Mouse (Mus musculus) left cerebral cortex, adult 9 months (tissue): Measurements from ENCODE around the gene Zfp697.

ENCODE experiments used
- DNase-seq, 2 experiments: peaks; one replicate each; pipeline ENCODE4 v3.0.0; 2022; ENCODE audit warnings: low spot score in 2 of 2

The Zfp697 gene

DNA sequence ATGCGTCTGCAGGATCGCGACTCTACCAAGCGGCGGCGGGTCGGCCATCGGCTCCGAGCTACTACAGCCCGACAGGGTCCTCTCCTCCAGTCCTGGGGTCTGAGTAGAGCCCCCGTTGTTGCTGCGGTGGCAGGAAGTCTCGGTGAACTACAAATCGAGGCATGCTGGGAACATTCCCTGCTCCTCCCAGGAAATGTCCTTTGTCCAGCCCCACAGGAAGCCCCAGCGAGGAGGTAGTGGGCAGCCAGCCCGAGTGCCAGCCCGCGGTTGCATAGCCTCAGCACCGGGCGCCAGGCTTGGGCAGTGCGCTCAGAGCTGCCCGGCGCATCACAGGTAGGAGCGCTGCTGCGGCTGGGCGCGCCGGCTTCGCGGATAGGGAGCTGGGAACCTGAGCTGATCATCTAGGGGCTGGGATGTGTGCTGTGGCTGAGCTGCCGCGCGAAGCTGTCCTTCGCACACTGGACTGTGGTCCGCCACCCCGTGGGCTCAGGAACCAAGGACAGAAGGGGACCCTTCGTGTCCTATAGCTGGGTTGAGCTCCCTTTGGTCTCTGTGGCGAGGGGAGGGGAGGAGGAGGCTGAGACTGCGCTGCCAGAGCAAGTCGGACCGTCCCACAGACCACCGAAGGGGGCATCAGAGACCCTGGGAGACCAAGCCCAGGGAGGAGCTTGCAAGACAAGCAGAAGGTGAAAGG is at the start of gene Zfp697:
Gene Zfp697 (plus strand): TSS at position 216 of the 694 bp plus-strand sequence.
- DNase-seq = peak in 1 of 2 experiments; percentile 85

DNA sequence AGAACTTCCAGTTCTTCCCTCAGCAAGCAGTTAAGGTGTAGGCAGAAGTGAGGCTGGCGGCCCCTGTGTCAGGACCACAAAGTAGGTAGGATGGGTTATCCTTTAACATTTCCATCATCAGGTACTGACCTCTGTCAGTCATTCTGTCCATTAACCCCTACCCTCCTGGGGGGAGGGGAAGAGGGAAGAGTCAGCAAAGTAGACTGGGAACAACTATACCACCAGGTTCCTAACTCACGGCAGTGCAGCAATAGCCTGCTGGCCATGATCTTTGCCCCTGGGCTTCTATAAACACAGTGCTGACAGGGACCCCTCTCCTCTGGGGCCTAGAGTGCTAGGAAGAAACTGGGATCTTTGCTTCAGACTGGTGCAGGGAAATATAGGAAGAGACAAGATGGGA is 48.3 kb upstream of the Zfp697 start:
- no peak for DNase-seq

- no peak for DNase-seq
Observed at GRCm38 (mm10) chr3:98335331-98335730, 46.9 kb upstream of the Zfp697 start.

- no peak for DNase-seq
Observed at GRCm38 (mm10) chr3:98335886-98336285, 46.4 kb upstream of the Zfp697 start.

- no peak for DNase-seq
Observed at GRCm38 (mm10) chr3:98336661-98337654, 45.3 kb upstream of the Zfp697 start.

GRCm38 (mm10) chr3:98338584-98339041 is 43.6 kb upstream of the Zfp697 start:
- peak in 1 of 2 experiments; percentile 46 for DNase-seq

GRCm38 (mm10) chr3:98339097-98339705 is 43.1 kb upstream of the Zfp697 start:
- DNase-seq = peak in 1 of 2 experiments; percentile 46

GRCm38 (mm10) chr3:98339706-98340109 is 42.6 kb upstream of the Zfp697 start, which contains the start of gene Phgdh:
Gene Phgdh (minus strand): TSS chr3:98339990.
- peak in 1 of 2 experiments; percentile 43 for DNase-seq

DNA sequence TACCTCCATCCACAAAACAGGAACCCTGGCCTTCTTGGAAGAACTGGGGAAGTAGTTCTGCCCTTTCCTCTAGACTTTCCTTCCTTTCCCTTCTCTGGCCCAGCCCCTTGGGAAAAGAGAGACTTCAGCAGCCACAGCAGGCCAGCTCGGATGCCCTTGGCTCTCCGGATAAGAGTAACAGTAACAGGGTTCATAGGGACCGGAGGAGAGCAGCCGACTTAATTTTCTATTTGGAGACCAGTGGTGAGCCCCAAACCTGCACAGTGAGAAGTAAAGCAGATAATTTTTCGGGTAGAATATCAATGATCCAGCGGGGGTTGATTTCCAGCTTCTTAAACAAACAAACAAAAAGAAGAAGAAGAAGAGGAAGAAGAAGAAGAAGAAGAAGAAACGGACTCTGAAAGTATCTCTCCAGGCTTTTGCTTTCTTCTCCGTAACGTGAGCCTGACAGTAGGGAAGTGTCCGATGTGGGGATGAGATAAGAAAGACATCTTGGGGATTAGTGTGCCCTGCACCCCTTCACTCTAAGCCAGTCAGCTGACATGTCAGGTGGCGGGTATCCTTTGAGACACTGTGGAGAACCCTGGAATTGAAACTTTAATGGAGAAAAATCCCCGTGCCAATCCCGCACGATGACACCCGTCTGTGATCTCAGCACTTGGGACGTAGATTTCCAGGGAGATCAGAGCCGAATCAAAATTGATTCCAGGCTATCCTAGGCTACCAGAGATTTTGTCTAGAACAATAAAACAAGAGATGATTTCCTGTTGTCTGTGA is 41.3 kb upstream of the Zfp697 start:
- no peak for DNase-seq

DNA sequence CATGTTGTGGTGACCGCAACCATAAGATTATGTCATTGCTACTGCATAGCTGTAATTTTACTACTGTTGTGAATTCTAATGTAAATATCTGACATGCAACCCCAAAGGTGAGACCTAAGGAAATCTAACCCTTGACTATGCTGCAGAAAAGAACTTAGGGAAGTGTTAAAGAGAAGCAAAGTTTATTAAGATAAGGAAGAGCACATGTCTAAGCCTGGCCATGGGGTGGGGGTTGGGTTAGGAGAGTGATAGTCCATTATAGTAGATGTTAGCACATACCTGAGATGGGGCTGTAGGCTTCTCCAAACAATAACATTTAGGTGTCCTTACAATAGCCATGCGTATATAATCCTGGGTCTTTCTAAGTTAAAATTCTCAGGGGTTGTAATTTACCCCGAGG is 39.0 kb upstream of the Zfp697 start:
- DNase-seq = no peak

DNA sequence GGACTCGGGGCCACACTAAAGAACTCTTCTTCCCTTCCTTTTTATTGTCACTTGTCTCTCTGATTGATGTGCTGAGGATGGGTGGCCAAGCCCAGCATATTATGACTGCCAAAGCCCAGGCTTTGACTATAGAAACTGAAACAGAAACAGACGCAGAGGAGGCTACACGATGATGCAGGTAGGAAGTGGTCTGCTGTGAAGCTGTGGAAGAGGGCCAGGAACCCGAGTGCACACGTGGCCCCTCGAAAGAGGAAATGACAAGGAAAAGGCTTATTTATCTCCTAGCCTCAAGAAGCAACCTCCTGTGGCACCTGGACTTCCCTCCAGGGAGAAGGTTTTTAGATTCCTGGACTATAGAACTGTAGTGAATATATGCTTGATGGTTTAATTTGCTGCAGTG is 34.2 kb upstream of the Zfp697 start:
- no peak for DNase-seq

DNA sequence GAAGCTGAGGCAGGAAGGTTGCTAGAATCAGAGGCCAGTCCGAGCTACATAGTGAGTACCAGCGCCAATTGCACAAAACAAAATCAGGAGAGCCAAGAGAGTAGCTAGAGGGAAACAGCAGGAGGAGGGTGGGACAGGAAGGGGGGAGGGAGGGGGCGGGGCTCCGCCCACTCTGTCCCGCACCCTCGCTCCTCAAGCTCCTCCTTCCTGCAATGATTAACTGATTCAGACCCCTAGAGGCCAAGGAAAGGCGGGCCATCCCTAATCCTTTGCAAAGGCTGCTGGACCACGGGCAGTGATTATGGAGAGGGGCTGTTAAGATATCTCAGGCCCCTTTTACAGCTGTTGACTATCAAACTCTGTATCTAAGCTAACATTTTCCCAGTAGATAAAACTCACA is 33.6 kb upstream of the Zfp697 start:
- DNase-seq = no peak

DNA sequence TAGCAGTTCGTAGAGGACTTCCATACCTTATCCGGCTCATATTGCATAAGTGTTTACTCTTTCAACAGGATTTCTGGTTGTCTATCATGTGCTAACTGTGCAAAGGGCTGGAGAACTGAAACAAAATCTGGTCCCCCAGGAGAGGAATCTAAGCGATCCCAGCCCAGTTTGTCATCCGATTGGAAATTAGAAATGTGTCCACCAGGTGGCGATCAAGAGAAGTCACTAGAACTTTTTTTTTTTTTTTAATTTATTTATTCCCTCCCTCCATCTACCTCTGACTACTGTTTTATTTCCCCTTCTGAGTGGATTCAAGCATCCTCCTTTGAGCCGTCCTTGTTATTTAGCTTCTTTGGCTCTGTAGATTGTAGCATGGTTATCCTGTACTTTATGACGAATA is 28.4 kb upstream of the Zfp697 start:
- peak in 1 of 2 experiments; percentile 85 for DNase-seq

- no peak for DNase-seq
Observed at GRCm38 (mm10) chr3:98355344-98356025, 26.8 kb upstream of the Zfp697 start.

DNA sequence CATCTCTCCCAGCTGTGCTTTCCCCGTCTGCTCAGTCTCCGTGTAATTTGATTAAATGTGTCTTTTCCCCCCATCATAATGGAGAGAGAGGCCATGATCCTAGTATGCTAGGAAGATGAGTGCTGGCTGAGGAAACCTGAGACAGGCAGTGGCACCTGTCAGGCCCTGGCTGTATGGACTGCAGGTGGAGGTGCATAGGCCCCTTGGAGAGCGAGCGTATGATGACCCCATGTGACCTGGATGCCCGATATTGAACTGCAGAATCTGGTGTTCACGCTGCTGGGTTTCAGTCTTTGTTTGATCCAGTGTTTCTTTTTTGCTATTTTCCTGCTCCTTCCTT is 26.3 kb upstream of the Zfp697 start:
- DNase-seq = no peak

DNA sequence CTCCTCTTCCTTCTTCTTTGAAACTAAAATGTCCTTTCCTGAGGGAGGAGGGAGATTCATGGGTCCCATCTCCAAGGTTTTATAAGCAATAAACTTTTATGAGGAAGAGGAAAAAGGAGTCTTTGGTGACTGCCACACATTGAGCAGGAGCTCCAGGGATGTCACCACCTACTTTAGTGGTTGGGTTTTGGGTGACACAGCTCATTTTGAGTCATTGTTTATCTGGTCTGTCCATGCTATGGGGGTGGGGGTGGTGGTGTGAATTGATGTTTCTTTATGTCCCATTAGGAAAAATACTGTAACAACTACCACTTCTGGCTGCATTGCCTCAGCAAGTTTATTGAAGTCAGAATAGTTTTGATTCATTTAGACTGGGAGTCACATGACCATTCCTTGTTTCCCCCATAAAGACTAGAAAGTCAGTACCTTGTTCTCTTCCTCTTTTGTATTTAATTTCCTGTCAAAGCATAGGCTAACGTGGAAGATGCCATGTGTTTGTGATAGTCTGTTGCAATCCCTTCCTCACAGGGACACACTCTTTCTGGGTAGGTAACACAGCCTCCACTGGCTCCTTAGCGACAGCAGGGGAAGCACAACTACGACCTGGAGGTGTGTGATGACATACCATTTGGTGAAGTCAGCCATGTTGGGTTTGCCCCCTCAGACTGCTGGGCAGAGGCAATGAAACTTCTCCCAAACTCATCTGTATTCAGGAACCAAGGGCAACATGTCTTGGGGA is 25.5 kb upstream of the Zfp697 start:
- DNase-seq = no peak

- peak in 1 of 2 experiments; percentile 62 for DNase-seq
Observed at GRCm38 (mm10) chr3:98362753-98363152, 19.5 kb upstream of the Zfp697 start.

GRCm38 (mm10) chr3:98366086-98366485 is 16.2 kb upstream of the Zfp697 start:
- DNase-seq = no peak

- no peak for DNase-seq
Observed at GRCm38 (mm10) chr3:98366823-98367222, 15.4 kb upstream of the Zfp697 start.

DNA sequence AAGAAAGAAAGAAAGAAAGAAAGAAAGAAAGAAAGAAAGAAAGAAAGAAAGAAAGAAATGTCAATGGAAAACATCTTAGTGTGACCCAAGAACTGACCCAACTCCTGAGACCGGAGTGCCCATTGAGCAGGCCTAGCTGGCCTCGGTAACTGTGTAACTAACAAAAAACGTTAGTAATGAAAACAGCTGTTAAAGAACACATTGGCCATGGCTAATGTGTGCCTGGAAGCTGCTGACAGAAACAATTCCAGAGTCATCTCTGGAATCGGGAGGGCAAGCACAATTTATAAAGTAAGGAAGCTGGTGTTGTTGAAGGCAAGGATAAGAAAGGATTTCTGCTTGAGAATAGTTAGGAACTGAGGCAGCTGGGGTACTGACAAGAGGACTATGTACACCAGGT is 14.0 kb upstream of the Zfp697 start:
- DNase-seq = no peak
